Mouse (Mus musculus): ENCODE measurements at regions not wholly inside any gene's neighbourhood (a gene's known extent, or its start where the extent isn't known, plus 50 kb on each side); places are given as distances from the start of the nearest gene placed in this dataset.

GRCm38 (mm10) chr14:46569273-46569672 is 178.8 kb upstream of the Bmp4 start:
- Histone ChIP-seq H3K9me3 (replicated peaks; ENCODE audit: insufficient read depth, low read length) (no peaks in the 10 kb centered on the region), H3K27ac (ENCODE audit: control insufficient read depth, low read depth, low read length) (no peak overlapping the region), H3K9ac (ENCODE audit: control insufficient read depth, low read depth, low read length, poor library complexity, severe bottlenecking) (no peak overlapping the region)

GRCm38 (mm10) chr14:46567411-46567780 is 176.9 kb upstream of the Bmp4 start:
- H3K27me3 ChIP-seq (ENCODE audit: control insufficient read depth in 1 of 2, insufficient read depth in 2 of 2, low read length in 2 of 2), result no peaks in the 10 kb centered on the region
- no peaks in the 10 kb centered on the region for H3K9me3 ChIP-seq (replicated peaks; ENCODE audit: insufficient read depth, low read length)
- no peak overlapping the region for H3K4me3 ChIP-seq (ENCODE audit: control insufficient read depth in 1 of 2, insufficient read depth in 1 of 2, low read depth in 2 of 2, low read length in 2 of 2)
- no peaks in the 10 kb centered on the region; a peak in 1 of 4 replicates for H3K36me3 ChIP-seq (ENCODE audit: control insufficient read depth in 1 of 2, insufficient read depth in 2 of 2, low read length in 2 of 2)
- no peak for DNase-seq (ENCODE audit: low read depth, low spot score)
- no peak overlapping the region for H3K9ac ChIP-seq (ENCODE audit: control insufficient read depth, low read depth, low read length, poor library complexity, severe bottlenecking)
- H3K4me1 ChIP-seq (ENCODE audit: control insufficient read depth in 1 of 2, insufficient read depth in 2 of 2, low read length in 2 of 2), result peaks cover 0 to 1% of the 10 kb centered on the region in 2 experiments; a peak in 1 of 4 replicates
- H3K27ac ChIP-seq (ENCODE audit: control insufficient read depth, low read depth, low read length), result no peak overlapping the region
- H3K79me2 ChIP-seq (ENCODE audit: control insufficient read depth, insufficient read depth, low read length, poor library complexity), result no peaks in the 10 kb centered on the region
- TF ChIP-seq UBTF (IDR thresholded peaks at IDR 0.05; ENCODE audit: borderline replicate concordance, insufficient read depth, low read depth, low read length) (no peak), ZKSCAN1 (IDR thresholded peaks at IDR 0.05; ENCODE audit: low read depth, low read length) (no peak), KAT2A (conservative IDR thresholded peaks at IDR 0.05; ENCODE audit: low read depth, low read length) (no peak), HCFC1 (IDR thresholded peaks at IDR 0.05; ENCODE audit: low read depth, low read length) (no peak)

More at GRCm38 (mm10) chr14:46569273-46569672, 178.8 kb upstream of the Bmp4 start:
- no peaks in the 10 kb centered on the region for H3K36me3 ChIP-seq (ENCODE audit: control insufficient read depth in 1 of 2, insufficient read depth in 2 of 2, low read length in 2 of 2)
- no peaks in the 10 kb centered on the region for H3K27me3 ChIP-seq (ENCODE audit: control insufficient read depth in 1 of 2, insufficient read depth in 2 of 2, low read length in 2 of 2)
- no peak for DNase-seq (ENCODE audit: low read depth, low spot score)
- no peak overlapping the region for H3K4me3 ChIP-seq (ENCODE audit: control insufficient read depth in 1 of 2, insufficient read depth in 1 of 2, low read depth in 2 of 2, low read length in 2 of 2)
- H3K79me2 ChIP-seq (ENCODE audit: control insufficient read depth, insufficient read depth, low read length, poor library complexity), result no peaks in the 10 kb centered on the region
- TF ChIP-seq UBTF (IDR thresholded peaks at IDR 0.05; ENCODE audit: borderline replicate concordance, insufficient read depth, low read depth, low read length) (no peak), TCF12 (IDR thresholded peaks at IDR 0.05; ENCODE audit: low read depth, low read length) (no peak), ZNF384 (IDR thresholded peaks at IDR 0.05; ENCODE audit: low read depth, low read length) (no peak), JUND (IDR thresholded peaks at IDR 0.05; ENCODE audit: low read depth, low read length) (no peak), MAFK (IDR thresholded peaks at IDR 0.05; ENCODE audit: borderline replicate concordance, low read depth, low read length) (no peak), BHLHE40 (IDR thresholded peaks at IDR 0.05; ENCODE audit: borderline replicate concordance, low read depth, low read length) (no peak), HCFC1 (IDR thresholded peaks at IDR 0.05; ENCODE audit: low read depth, low read length) (no peak), RCOR1 (IDR thresholded peaks at IDR 0.05; ENCODE audit: low read depth, low read length) (no peak), ELF1 (IDR thresholded peaks at IDR 0.05; ENCODE audit: low read depth, low read length) (no peak), POLR2AphosphoS5 (IDR thresholded peaks at IDR 0.05; ENCODE audit: borderline replicate concordance, low read depth, low read length) (no peak), SIN3A (IDR thresholded peaks at IDR 0.05; ENCODE audit: low read length) (no peak), ZMIZ1 (IDR thresholded peaks at IDR 0.05; ENCODE audit: low read depth, low read length) (no peak)
- H3K4me1 ChIP-seq (ENCODE audit: control insufficient read depth in 1 of 2, insufficient read depth in 2 of 2, low read length in 2 of 2), result no peaks in the 10 kb centered on the region
